Mouse (Mus musculus): ENCODE results near the gene Leprot.

Gene Leprot

GRCm38 (mm10) chr4:101664160-101664750, 16.7 kb downstream of the Leprot start:
- DNase-seq (ENCODE audit: low read depth, low spot score) = no peak

- DNase-seq (ENCODE audit: low read depth, low spot score) = no peak
These were observed 17.2 kb downstream of the Leprot start for GRCm38 (mm10) chr4:101664766-101665165.

- DNase-seq (ENCODE audit: low read depth, low spot score) = no peak
These were observed 21.6 kb downstream of the Leprot start for GRCm38 (mm10) chr4:101669161-101669560.

DNA sequence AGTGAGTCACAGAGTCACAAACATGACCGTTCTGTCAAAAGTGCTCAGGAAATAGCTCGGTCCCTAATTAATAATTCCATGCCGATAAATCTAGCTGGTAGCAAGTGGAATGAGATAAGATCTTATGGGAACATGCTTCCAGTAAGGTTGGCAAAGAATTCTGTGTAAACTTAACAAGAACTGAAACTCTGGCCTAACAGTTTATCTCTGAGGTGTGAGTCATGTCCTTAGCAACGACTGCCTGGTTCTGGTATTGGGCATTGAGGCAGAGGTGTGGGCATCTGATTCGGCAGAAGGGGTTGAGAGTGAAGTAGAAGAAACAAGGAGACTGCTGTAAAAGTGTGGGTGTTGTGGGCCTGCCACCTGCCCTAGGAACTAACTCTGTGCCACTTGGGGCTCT, 22.3 kb downstream of the Leprot start:
- no peak for DNase-seq (ENCODE audit: low read depth, low spot score)

GRCm38 (mm10) chr4:101674790-101675189, 27.3 kb downstream of the Leprot start:
- no peak for DNase-seq (ENCODE audit: low read depth, low spot score)

GRCm38 (mm10) chr4:101675726-101676125, 28.2 kb downstream of the Leprot start:
- DNase-seq (ENCODE audit: low read depth, low spot score) = no peak

DNA sequence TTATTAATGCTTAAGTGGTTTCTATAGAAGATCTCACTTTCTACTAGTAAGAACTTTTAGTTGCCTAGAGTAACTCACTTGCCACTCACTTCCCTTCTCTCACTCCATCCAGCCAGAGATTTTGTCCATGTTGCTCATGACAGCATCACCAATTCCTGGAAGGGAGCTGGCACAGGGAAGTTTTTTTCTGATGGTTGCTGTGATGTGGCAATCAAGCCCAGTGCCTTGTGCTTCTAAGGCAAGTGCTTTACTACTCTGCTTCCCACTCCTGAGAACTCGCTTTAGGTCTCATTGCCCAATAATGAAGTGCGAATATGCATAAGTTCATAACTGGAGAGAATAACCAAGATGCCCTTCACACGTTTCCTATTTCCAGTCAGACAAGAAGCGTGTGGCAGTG, 35.1 kb downstream of the Leprot start:
- no peak for DNase-seq (ENCODE audit: low read depth, low spot score)

- DNase-seq (ENCODE audit: low read depth, low spot score) = no peak
These were observed 35.6 kb downstream of the Leprot start for GRCm38 (mm10) chr4:101683086-101683485.

DNA sequence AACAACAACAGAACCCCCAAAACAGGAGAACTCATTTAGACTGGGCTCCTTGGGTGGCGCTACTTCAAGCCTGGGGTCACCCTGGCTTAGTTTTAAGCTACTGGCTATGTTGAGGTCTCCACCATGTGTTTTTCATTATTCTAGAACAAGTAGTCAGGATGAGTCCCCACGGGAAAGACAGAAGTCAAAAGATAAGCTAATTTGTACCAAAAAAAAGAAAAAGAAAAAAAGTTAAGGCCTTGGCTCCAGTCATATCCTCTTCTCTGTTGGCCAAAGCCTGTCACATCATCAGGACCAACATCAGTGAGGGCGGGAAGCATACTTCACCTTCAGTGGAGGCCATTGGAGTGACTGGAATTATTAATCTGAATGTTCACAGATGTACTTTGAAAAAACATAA, 37.3 kb downstream of the Leprot start:
- DNase-seq (ENCODE audit: low read depth, low spot score) = no peak

- no peak for DNase-seq (ENCODE audit: low read depth, low spot score)
These were observed 38.8 kb downstream of the Leprot start for GRCm38 (mm10) chr4:101686227-101686810.

GRCm38 (mm10) chr4:101689241-101689640, 41.7 kb downstream of the Leprot start:
- no peak for DNase-seq (ENCODE audit: low read depth, low spot score)

DNA sequence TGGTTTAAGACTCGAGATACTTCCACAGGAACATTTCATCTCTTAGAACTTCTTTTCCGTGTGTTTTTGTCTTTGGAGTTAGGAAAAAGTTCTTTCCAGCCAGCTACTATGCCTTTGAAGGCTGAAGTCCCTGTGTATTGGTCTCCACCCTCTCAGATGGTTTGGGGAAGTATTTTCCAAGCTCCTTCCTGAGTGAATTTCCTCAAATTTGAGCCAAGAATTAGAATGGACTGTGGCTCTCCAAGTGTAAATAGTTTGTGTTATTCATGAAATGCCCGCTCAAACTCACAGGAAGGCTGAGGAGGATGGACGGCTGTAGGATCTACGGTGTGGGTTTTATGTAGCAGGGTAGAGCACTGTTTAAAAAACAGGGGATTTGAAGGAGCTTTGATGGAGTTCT, 42.1 kb downstream of the Leprot start:
- DNase-seq (ENCODE audit: low read depth, low spot score) = no peak

- peak; percentile 44 for DNase-seq (ENCODE audit: low read depth, low spot score)
These were observed 45.4 kb downstream of the Leprot start for GRCm38 (mm10) chr4:101692892-101693291.

- no peak for DNase-seq (ENCODE audit: low read depth, low spot score)
These were observed 47.0 kb downstream of the Leprot start for GRCm38 (mm10) chr4:101694529-101694928.

DNA sequence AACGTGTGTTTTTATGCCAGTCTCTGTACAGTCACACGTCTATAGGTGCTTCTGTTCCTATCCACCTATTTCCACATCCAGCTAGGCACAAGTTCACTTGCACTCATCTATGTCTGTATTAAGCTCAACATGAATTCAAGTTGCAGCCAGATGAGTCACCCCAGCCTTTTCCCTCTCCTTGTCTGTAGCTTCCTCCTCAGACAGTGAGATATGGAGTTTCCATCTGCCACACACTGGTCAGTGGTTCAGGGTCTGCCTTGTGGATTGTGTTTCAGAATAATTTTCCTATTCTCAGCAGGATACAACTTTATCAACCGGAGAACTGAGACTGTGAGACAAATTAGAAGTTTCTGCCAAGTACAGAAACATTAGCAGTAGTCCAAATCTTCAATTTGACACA, 49.7 kb downstream of the Leprot start:
- no peak for DNase-seq (ENCODE audit: low read depth, low spot score)

GRCm38 (mm10) chr4:101699423-101699822, 51.9 kb downstream of the Leprot start:
- DNase-seq (ENCODE audit: low read depth, low spot score) = no peak

GRCm38 (mm10) chr4:101700892-101701640, 53.5 kb downstream of the Leprot start:
- DNase-seq (ENCODE audit: low read depth, low spot score) = no peak

GRCm38 (mm10) chr4:101705325-101705724, 57.8 kb downstream of the Leprot start:
- no peak for DNase-seq (ENCODE audit: low read depth, low spot score)

DNA sequence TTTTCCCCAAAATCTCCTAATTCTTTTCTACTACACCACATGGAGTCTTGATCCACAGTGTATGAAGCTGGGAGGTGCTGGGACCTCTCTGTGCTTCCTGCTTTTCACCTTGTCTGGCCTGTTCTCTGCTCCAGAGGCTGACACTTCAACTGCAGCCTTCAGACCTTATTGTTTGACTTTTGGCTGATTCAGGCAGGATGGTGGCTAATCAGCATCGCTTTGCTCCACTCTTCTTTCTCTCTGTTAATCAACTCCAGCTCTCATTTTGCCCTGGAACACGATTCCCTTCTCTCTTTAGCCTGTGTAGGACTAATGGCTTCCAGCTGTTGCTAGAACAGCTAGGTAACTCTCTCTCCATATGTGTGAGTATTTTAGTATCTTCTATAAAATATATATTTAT, 59.7 kb downstream of the Leprot start:
- DNase-seq (ENCODE audit: low read depth, low spot score) = no peak

- no peak for DNase-seq (ENCODE audit: low read depth, low spot score)
These were observed 60.4 kb downstream of the Leprot start for GRCm38 (mm10) chr4:101707953-101708352.

Data from telencephalon, adult 2 months (tissue).